Mouse (Mus musculus) gastrocnemius, postnatal 14 days (tissue): ENCODE measurements around the gene Ccdc8. TPM values are rescaled to one million over a fixed set of nuclear protein-coding genes. Genes with fewer than 3 reads are reported as not detected.
A peak's percentile ranks its signal among the peaks of the same experiment; 100 is the strongest.
"Not testable (repeated sequence)": the region's sequence is repeated elsewhere in the genome, so short reads cannot be mapped to it uniquely, and the experiment has no call there.

ENCODE experiments used
- DNase-seq: peaks from one replicate; pipeline ENCODE4 v3.0.0; 2021; ENCODE audit warnings: mixed read lengths
- intact Hi-C: fragments of 180-260 bp; cut with DNase I; formaldehyde crosslinking; loops from one replicate; pipeline ENCODE4 v1.15.1; 2025; ENCODE audit warnings: low total_unique reads
- long read RNA-seq, 2 experiments: library from polyadenylated mRNA; stranded (forward); transcript quantifications; one replicate each; pipeline ENCODE4 v2.0.0; 2021
- total RNA-seq, 2 experiments: library from RNA; stranded (reverse); gene quantifications; 2 replicates each; pipeline ENCODE4 v1.2.3; 2021

Ccdc8 gene
- total RNA-seq: 1 to 10 TPM; 5.8 to 6.5 TPM
- long read RNA-seq, experiment 1, full-length matches to known transcripts: 2 of 2 reads
- long read RNA-seq, experiment 1, partial matches to known transcripts: 0 of 2 reads
- long read RNA-seq, experiment 1, other reads (novel, unspliced or antisense): 0 of 2 reads
- long read RNA-seq, experiment 2: 0 reads

DNA sequence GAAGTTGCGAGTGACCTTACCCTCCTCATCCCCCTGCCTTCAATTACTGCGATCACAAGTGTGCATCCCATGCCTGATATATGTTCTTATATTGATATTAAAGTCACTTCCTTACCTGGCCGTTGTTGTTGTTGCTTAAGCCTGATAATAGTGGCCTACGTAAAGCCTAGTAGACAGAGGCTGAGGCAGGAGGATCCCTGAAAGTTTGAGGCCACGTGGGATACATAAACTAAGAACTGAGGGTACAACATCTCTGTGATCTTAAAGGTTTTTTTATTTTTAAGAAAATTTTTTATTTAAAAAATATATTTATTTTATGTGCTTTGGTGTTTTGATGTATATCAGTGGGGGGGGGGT lies at the start of gene Ccdc8:
Gene Ccdc8 (plus strand): TSS at position 258 of the 357 bp plus-strand sequence.
- no peak for DNase-seq

DNA sequence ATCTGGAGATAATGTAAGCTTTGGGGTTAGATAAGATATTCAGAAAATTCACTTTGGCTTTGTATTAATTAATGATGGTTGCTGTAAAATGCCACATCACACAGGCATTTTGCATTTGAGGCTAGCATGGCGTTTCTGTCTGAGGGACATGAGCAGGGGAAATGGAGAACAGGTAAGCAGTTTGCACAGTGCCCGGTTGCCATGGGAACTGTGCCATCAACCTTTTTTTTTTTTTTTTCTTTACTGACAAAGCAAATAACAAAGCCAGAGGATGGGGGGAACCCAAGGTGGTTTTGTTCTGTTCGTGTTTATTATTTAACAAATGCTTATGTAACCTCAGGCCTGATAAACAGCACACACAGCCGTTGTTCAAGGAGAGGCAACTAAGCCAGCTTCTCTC lies 49.6 kb upstream of the Ccdc8 start:
- DNase-seq: no peak

More for the DNA sequence above, at the start of gene Ccdc8:
- intact Hi-C loops: no loop called here

DNA sequence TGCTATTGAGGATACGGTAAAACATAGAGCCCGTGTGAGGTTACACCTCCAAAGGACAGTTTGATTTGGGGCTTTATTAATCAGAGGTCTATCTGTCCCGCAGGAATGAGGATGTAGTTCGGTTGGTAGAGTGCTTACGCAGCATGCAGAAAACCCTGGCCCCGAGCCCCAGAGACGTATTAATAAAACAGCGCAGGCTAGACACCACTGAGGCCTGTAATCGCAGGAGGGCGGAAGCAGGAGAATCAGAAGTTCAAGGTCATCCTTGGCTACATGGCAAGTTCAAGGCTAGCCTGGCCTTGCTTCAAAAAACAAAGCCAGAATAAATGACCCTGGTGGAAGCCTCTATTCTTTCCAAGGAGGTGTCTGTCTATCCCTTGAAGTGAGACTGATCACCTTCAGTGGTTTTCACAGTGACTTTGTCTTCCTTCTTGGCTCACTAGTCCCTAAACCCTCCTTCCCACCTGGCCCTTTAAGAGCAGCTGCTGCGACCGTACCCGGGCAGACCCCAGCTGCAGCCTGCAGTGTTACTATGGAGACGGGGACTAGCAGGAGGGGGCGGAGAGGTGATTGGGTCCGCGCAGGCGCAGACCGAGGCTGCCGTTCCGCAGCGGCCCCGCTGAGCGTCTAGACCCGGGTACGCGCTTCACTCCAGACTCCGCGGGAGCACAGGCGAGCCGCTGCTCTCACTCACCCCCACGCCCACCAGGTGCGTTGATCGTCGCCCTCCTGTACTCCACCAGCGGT lies 48.3 kb upstream of the Ccdc8 start, which contains the start of gene Pnmal2:
Gene Pnmal2 (plus strand): TSS at position 622 of the 747 bp plus-strand sequence.
- peak; percentile 86 for DNase-seq
- intact Hi-C loops: no loop called here

More for the DNA sequence above, 49.6 kb upstream of the Ccdc8 start:
- intact Hi-C loops: no loop called here

DNA sequence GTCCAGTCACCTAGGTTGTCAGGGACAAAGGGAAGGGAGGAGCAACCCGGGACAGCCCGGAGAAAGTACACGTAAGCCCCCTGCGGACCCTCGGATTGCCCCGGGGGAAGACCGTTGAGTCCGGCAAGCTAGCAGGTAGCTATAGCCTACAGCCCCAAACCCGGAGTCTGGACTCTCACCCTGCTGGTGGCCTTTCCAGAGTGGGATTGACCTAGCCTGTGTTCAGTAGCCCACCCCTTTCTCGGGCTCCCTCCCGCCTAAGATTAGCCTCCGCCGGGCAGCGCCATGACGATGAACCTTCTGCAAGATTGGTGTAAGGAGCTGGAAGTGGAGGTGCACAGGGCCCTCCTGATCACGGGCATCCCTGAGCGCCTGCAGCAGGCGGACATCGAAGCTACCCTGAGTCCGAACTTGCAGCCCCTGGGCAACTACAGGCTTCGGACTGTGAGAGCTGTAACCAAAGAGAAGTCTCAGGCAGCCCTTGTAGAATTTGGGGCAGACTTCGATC lies 47.6 kb upstream of the Ccdc8 start:
- no peak for DNase-seq

DNA sequence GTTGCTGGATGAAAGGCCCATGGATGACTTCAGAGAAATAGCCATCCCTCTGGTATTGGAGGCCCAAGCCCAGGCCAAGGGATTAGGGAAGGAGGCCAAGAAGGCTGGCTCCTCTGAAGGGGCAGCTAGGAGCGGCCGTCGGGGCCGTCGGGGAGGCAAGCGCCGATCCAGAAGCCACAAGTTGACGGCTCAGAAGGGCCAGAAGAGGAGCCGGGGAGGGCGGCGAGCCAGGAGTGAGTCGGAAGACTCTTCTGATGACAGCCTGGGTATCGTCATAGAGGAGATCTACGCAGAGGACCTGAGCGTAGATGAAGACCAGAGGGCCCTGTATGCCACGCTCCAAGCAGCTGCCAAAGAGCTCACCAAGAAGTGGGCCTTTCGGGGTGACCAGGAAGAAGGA lies 47.1 kb upstream of the Ccdc8 start:
- intact Hi-C loops: no loop called here
- DNase-seq: no peak

More for the DNA sequence above, 47.6 kb upstream of the Ccdc8 start:
- intact Hi-C loops: no loop called here

DNA sequence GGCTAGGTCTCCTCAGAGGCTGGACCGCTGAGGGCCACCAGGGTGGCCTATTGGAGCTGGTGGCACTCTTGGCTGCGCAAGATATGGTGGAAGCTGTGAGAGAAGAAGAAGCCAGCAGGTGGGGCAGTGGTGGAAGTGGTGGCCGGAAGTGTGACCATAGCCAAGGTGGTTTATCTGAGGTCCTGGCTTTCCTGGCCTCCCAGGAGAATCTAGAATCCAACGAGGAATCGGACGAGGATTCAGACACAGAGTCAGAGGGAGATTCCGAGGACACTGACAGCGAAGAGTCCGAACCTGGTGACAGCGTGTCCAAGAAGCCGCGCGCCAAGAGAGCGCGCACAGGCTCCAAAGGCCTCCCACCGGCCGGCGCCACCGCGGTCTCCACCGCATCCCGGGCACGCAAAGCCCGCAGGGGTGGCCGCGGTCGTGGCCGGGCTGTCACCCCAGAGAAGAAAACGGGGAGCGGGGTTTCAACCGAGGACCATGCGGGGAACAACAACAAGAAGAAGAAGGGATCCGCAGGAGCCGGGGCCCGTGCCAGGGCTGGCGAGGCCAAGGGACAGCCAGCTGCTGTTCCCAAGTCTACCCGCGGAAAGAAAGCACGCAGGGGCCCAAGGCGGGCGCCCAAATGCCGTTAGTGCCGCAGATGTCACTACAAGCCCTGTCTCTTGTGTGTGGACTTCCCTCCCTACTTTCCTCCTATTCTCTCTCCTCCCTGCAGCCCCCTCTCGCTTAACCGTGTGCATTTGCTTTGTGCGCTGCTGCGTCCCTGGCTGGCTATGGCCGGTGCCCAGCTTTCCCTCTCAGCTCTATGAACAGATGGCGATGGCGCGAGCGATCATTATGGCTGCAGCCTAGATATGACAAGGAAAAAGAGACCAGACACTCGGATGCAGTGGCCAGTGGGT lies 45.8 kb upstream of the Ccdc8 start:
- DNase-seq: peak; percentile 61
- intact Hi-C loops: no loop called here

DNA sequence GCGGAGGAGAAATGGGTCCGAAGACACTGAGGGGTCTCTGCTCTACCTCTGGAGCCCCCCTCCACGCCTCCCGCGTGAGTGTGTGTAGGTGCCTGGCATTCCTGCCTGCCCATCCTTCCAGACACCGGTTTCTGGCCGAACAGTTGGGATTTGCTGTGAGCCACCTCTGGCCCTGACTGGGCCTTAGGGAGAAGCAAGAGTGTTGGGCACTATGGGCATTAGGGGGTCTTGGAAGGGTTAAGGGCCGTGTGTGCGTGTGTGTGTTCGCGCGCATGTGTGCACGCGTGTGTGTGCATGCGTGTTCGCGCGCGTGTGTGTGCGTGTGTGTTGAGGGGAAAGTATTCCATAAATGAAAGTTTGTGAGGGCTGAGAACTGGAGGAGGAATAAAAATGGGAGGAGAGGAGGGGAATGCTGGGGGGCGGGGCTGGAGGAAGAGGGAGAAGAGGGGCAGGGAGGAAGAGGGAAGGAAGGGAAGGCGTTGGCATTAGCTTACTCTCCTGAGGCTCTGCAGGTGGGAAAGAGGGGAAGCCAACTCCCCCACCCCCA lies 45.1 kb upstream of the Ccdc8 start:
- intact Hi-C loops: no loop called here

DNA sequence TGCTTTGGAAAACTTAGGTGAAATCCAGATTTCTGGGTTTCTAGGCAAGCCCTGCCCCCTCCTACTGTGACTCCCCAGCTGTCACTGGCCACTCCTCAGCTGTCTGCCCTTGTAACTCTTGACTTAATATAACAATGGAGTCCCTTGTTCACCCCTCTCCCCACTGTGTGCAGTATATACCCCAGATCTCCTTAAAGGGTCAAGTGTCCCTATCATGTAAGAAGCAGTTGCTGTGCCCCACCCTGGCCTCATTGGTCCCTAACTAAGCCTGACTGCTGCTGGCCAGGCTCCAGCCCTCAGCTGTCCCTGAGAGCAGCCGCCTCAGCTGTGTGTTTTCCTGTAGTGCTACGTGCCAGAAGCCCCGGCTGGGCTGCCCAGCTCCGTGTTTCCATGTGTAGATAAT lies 44.5 kb upstream of the Ccdc8 start:
- intact Hi-C loops: loop anchor here (2.0 kb wide), 1 partner anchor 13 kb away; no protein-coding TSS in a partner anchor
- peak; percentile 76 for DNase-seq

More for the DNA sequence above, 45.1 kb upstream of the Ccdc8 start:
- DNase-seq: peak; percentile 42

DNA sequence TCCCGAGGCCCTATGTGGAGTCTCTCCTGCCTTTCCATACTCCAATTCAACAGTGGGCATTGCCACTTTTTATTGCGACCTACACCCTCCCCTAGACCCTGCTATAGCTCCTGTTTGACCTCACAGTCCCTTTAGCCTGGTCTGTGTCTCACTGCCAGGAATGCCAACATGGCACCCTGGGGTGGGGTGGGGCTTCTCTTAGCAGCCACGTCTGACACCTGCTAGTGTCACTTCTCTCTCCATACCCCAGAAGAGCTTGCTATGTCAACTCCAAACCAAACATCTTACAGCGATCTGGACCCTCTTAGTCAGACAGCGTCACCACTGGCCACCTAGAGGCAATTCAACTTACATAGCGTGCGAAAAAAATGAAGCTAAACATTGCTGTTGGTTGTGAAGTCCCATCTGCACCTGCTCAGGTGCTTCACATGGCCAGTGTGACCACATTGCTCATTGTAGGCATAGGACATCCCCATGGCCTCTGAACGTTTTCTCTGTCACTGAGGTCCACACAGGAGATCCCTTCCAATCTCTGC lies 43.5 kb upstream of the Ccdc8 start:
- intact Hi-C loops: loop anchor here (2.0 kb wide), 1 partner anchor 14 kb away; no protein-coding TSS in a partner anchor
- no peak for DNase-seq

DNA sequence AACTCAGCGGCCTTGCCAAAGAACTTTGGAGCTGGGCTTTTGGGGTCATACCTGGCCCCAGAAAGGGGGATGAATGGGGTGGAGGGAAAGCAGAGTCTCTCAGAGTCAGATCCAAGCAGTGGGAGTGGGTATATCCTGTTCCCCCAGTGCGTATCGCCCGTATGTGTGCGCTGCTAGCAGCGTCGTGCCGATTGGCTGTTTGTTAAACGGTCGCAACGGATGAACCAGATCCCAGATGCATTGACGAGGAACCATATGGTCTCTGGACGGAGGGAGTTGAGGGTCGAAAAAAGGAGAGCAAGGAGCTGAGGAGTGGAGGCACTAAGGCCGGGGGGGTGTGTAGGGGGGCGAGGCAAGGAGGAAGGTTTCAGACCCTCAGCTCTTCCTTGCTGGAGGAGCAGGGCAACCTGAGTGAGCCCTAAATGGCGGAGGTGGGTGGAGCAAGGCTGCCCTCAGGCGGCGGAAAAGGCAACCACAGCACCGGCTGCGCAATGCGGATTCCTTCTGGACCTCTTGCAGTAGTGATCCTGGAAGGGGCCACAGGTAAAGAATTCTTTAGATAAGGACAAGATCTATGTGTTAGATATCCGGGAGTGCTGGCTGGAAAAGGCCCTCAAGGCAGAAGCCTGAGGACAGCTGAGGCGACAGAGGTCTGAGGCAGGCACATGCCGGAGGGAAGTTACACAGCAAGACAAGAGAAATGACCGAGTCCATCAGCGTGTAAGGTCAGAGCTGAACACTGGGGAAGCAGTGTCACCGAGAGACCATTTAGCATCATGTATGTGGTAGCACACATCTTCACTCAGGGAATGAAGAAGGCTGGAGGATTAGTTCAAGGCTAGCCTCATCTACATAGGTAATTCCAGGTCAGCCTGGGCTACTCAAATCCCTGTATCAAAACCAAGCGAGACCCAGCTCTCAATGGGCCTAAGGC lies 42.3 kb upstream of the Ccdc8 start:
- DNase-seq: peak; percentile 74
- intact Hi-C loops: loop anchor here (2.0 kb wide), 3 partner anchors 15 to 117 kb away; no protein-coding TSS in a partner anchor

DNA sequence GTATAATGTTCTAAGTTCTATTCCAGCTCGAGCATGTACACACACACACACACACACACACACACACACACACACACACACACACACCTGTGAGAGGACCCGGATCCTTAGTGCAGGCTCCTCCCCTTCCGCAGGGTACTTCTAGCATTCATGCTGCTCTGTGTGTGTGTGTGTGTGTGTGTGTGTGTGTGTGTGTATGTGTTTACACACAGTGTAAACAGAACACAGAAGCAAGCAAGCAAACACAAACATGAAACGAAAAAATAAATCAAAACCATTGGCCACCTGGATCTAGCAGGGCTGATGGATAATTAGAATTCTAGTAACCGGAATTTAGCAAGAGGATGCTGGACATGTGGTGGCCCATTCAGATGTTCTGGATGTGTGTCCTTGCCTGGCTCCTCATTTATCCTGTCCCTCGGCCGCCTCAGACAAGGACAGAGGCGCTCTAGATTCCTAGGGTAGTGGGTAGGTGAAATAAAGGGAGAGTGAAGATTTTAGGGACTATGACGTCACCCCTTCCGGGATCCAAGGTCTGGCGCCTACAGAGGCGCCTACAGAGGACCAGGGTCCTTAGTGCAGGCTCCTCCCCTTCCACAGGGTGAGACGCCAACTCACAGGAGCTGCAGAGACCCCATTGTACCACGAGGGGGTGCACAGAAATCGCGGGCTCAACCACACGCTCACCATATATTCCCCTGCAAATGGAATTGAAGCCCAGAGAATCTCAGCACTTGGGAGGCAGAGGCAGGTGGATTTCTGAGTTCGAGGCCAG lies 41.5 kb upstream of the Ccdc8 start:
- intact Hi-C loops: loop anchor here (2.0 kb wide), 2 partner anchors 50 to 116 kb away; no protein-coding TSS in a partner anchor
- peak; percentile 79 for DNase-seq

DNA sequence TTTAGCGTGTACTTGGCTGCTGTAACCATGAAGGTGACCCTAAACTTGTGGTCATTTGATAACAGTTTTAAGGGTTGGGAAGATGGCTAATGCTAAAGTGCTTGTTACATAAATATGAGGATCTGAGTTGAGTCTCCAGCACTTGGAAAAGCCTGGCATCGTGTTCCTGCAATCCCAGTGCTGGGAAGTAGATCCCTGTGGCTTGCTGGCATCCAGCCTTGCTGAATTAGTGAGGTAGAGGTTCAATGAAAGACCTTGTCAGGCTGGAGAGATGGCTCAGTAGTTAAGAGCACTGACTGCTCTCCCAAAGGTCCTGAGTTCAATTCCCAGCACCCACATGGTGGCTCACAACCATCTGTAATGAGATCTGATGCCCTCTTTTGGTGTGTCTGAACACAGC lies 38.7 kb upstream of the Ccdc8 start:
- DNase-seq, intact Hi-C loops: not testable (repeated sequence)

DNA sequence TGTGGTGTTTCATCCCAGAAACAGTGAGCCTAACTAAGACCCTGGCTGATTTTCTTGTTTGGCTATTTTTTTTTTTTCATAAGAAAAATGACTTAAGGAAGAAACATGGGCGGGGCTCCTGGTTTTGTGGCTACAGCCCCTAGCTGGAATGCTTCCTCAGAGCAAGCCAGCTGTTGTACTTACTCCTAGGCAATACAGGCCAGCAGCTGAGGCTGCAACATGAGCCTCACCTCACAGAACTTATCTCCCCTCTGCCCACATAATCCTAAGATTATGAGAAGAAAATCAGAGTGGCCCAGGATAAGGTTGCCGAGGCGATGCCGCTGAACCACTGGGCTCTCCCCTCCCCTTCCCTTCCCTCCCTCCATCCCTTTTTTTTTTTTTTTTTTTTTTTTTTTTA lies 36.8 kb upstream of the Ccdc8 start:
- no peak for DNase-seq
- intact Hi-C loops: no loop called here

DNA sequence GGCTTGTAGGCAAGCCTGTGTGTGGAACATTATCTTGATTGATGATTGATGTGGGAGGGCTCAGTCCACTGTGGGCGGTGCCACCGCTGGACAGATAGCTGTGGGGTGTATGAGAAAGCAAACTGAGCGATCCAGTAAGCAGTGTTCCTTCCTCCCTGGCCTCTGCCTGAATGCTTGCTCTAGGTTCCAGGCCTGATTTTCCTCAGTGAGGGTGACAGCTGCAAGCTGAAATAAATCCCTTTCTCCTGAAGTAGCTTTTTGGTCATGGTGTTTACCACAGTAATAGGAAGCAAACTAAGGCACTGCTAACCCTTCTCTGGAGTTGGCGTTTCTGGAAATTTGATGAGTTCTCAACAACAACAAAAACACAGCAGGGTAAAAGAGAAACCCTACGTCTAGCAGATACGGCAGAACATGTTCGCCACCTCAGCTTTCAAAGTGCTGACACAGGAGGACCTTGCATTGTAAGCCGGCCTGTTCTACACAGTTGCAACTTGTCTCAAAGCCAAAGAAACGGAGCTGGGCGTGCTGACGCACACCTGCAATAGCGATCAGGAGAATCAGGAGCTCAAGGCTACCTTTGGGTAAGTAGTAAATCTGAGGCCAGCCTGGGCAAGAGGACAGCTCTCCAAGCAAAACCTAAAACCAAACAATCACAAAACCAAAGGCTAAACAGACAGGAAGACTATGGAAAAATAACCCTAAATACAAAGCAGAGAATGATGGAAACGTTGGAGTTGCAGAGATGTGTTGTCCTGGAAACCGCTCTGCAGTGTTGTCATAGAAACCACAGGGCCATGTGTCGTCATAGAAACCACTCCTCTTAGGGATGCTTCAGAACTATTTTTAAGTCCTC lies 35.9 kb upstream of the Ccdc8 start:
- intact Hi-C loops: no loop called here
- DNase-seq: no peak

DNA sequence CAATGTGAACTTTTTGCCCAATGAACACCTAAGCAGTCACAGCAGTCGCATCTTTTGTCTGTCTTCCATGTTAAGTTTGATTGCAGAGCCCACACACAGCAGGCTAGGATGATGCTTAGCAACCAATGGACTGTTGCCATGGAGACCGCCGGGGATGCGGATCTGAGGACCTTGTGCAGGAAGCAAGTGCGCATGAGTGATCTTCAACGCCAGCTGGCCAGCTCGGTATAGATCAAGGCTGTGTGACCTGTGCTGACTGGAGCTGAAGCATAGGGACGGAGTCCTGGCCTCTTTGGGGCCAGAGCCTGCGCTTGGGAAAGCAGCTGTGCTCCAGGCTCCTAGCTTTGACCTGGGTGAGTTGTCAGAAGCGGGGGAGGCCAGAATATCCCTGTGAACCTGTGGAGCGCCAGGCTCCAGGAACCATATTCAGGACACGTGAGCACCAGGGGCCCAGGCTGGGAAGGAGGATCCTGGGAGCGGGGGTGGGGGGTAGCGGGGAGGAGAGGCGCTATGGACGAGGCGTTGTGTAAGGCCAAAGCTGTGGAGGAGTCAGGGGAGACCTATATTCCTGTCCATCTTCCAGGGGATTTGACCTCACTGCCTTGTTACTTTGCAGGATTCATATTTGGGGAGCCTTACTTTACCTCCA lies 32.8 kb upstream of the Ccdc8 start, which contains the start of gene Pnmal1:
Gene Pnmal1 (plus strand): TSS at position 141 of the 649 bp plus-strand sequence.
- no peak for DNase-seq
- intact Hi-C loops: no loop called here

DNA sequence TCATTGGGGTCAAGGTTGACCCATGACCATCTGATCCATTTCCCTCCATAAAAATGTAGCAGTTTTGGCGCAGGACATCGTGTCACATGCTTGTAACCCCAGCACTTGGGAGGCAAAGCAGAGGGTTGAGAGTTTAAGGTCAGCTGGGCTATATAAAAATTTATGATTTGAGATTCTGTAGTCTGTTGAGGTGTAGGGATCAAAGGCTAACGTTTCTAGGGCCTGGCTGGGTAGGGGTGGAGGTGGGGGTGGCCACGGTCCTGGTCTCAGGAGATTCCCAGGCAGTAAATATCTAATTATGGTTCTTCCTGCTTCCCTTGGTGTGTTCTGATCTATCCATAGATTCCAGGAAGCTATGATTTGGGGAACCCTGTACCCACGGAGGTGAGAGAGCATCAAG lies 30.8 kb upstream of the Ccdc8 start:
- intact Hi-C loops: no loop called here
- no peak for DNase-seq
